Mouse (Mus musculus) neural tube, embryonic 14.5 days (tissue): ENCODE data around the gene Tnfrsf4. TPM values are rescaled to one million over a fixed set of nuclear protein-coding genes. Genes with fewer than 3 reads are reported as not detected.
A peak's percentile ranks its signal among the peaks of the same experiment; 100 is the strongest.

Experiments used
- ATAC-seq: fragments of 200-750 bp; cut with Nextera tagmentation; 2 replicates; pipeline ENCODE4 v1.8.0; 2017; ENCODE audit warnings: low read depth, mild to moderate bottlenecking, moderate TSS enrichment, moderate library complexity
- H3K27ac ChIP-seq: fragments of 300-500 bp; sonication (generic); 2 replicates; pipeline ENCODE4 v1.5.1; 2014; ENCODE audit warnings: low read depth, mild to moderate bottlenecking, control low read depth, low read length, moderate library complexity, mixed read lengths
- H3K27me3 ChIP-seq: fragments of 300-500 bp; sonication (generic); 2 replicates; pipeline ENCODE4 v1.6.1; 2014; ENCODE audit warnings: low read length; ENCODE audit not compliant: control insufficient read depth, insufficient read depth
- H3K36me3 ChIP-seq: fragments of 300-500 bp; sonication (generic); 2 replicates; pipeline ENCODE4 v1.6.1; 2014; ENCODE audit warnings: low read length, mixed read lengths; ENCODE audit not compliant: control insufficient read depth, insufficient read depth
- H3K4me1 ChIP-seq: fragments of 300-500 bp; sonication (generic); 2 replicates; pipeline ENCODE4 v1.6.1; 2014; ENCODE audit warnings: low read length; ENCODE audit not compliant: control insufficient read depth, insufficient read depth
- H3K4me2 ChIP-seq: fragments of 300-500 bp; sonication (generic); 2 replicates; pipeline ENCODE4 v1.6.1; 2014; ENCODE audit warnings: mild to moderate bottlenecking, low read depth, low read length, control low read depth
- H3K4me3 ChIP-seq: fragments of 300-500 bp; sonication (generic); 2 replicates; pipeline ENCODE4 v1.5.1; 2014; ENCODE audit warnings: low read depth, low read length, control low read depth, mixed read lengths
- H3K9ac ChIP-seq: fragments of 300-500 bp; sonication (generic); replicated peaks from 2 replicates; pipeline ENCODE4 v1.6.1; 2014; ENCODE audit warnings: low read depth, mild to moderate bottlenecking, control low read depth, low read length, mixed read lengths
- H3K9me3 ChIP-seq: fragments of 300-500 bp; sonication (generic); 2 replicates; pipeline ENCODE4 v1.6.1; 2016; ENCODE audit warnings: low read length; ENCODE audit not compliant: control insufficient read depth
- WGBS: fragments of 180-500 bp; shearing (Covaris S2); extraction: QIAGEN DNeasy Blood & Tissue Kit; methylation state at CpG from one replicate; pipeline ENCODE4 v1.1.7; 2014; 5-methylcytosine and 5-hydroxymethylcytosine counted together
- polyA plus RNA-seq: library from polyadenylated mRNA; unstranded; fragments of >200 nt; fragmentation: Nextera tagmentation; extraction: Ambion mirVana; gene quantifications from 2 replicates; pipeline ENCODE4 v1.2.1, GENCODE M21; 2014

The Tnfrsf4 gene
- 0.20 and 0.70 TPM in 2 replicates for polyA plus RNA-seq

DNA sequence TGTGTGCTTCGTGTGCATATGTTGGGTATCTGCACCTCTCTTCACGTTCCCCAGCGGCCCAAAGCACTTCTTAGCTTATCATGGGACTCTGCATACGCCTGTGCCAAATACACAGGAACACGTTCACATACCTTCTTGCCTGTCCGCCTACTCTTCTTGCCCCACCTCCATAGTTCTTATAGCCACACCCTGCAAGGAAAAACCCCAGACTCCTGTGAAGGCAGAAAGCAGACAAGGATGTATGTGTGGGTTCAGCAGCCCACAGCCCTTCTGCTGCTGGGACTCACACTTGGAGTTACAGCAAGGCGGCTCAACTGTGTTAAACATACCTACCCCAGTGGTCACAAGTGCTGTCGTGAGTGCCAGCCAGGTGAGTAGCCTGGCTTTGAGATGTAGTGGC, at the start of gene Tnfrsf4:
Tnfrsf4 (plus strand) TSS at position 207 of the 400 bp plus-strand sequence.
- 94% methylated on average over 8 of the region's 8 CpGs for WGBS
- Histone ChIP-seq H3K4me1 (no peaks in the 10 kb centered on the region), H3K27ac (no peak within 1 kb of the TSS), H3K4me2 (no peak within 1 kb of the TSS), H3K9ac (no peak within 1 kb of the TSS), H3K4me3 (no peak within 1 kb of the TSS), H3K36me3 (peaks cover 23% of the 10 kb centered on the region), H3K9me3 (no peaks in the 10 kb centered on the region), H3K27me3 (no peaks in the 10 kb centered on the region)
- ATAC-seq = no peak

DNA sequence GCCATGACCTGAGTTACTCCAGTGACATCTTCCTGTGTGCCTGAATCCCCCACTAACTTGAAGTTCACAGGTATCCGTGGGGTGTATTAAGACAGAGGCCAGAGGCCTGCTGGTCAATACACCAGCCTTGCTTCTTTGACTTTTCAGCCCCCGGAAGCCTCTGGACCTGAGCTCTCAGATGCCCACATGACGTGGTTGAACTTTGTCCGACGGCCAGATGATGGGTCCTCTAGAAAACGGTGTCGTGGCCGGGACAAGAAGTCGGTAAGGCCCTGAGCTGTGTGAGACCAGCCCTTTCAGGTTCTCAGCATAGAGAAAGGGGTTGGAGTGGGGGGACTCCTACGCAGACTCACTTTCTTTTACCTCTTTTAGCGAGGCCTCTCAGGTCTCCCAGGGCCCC, 49.2 kb upstream of the Tnfrsf4 start:
- 91% methylated on average over 11 of the region's 11 CpGs for WGBS
- no peak overlapping the region for H3K4me3 ChIP-seq
- no peak for ATAC-seq
- no peak overlapping the region for H3K4me2 ChIP-seq
- no peaks in the 10 kb centered on the region for H3K36me3 ChIP-seq
- H3K9ac ChIP-seq = no peak overlapping the region
- H3K9me3 ChIP-seq = no peaks in the 10 kb centered on the region
- H3K27me3 ChIP-seq = no peaks in the 10 kb centered on the region
- peaks cover 6% of the 10 kb centered on the region for H3K4me1 ChIP-seq
- no peak overlapping the region for H3K27ac ChIP-seq

DNA sequence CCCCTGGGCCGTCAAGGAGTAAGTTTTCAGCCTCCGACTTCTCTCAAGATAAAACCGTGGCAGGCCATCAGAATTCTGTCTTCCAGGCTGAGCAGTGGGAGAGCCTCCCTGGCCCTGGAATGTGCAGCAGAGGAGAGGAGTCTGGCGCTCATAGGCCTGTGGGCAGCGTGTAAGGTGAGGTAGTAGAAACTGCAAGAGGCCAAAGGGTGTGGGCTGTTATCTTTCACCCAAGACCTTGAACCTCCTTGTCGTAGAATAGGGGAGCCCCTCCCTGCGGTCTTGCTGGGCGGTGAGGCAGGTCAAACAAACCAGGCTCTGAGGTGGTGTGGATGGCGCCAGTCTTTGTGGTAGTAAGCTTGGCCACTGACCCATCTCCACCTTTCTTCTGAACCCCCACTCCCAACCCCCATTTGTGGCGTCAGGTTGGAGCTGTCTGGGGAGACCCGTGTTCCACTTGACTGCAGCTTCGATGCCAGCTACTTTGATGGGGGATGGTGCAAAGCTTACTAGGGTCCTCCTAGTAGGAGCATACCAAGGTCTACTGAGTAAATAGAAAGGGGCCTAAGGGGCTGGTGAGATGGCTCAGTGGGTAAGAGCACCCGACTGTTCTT, 44.5 kb upstream of the Tnfrsf4 start:
- 89% methylated on average over 13 of the region's 13 CpGs for WGBS
- ATAC-seq = no peak
- H3K36me3 ChIP-seq = no peaks in the 10 kb centered on the region
- no peak overlapping the region for H3K9ac ChIP-seq
- no peak overlapping the region for H3K4me2 ChIP-seq
- H3K27ac ChIP-seq = no peak overlapping the region
- no peak overlapping the region for H3K4me3 ChIP-seq
- H3K4me1 ChIP-seq = no peaks in the 10 kb centered on the region
- H3K9me3 ChIP-seq = no peaks in the 10 kb centered on the region
- H3K27me3 ChIP-seq = no peaks in the 10 kb centered on the region

DNA sequence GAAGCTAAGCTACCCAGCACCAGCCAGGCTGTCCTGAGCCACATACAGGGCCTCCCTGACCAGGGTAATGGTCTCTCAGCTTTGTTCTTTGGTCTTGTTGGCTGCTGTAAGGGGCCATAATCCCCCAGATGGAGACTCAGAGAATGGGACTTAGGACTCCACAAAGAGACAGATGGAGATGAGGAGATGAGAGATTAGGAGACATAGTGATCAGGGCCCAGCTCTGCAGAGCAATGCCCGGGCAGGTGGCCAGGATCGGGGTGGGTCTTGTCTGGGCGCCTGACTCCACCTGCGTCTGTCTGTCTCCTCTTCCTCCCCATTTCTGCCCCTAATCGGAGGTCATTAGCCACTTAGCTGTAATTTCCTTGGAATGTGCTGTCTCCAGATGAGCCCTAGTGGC, 43.4 kb upstream of the Tnfrsf4 start:
- Histone ChIP-seq H3K4me1 (no peaks in the 10 kb centered on the region), H3K9ac (no peak overlapping the region)
- WGBS = 70% methylated on average over 5 of the region's 5 CpGs

DNA sequence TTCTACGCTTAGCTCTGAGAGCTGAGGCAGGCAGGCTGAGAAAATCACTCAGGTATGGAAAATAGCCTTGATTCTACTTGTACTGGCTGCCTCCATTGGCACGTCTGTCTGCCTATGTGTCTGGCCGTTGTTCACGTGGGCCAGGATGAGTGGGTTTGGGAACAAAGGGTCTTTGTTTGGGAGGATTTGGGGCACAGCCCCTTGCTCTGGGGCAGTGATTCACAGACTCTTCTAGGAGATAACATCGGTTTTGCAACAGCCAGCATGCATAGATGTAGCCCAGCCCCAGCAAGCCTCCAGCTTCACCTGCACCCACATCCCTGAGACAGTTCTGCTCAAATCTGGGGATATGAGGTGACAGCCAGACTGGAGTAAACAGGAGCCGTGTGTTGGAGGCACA, 41.0 kb upstream of the Tnfrsf4 start:
- H3K4me1 ChIP-seq = no peaks in the 10 kb centered on the region
- H3K36me3 ChIP-seq = no peaks in the 10 kb centered on the region
- H3K27me3 ChIP-seq = no peaks in the 10 kb centered on the region
- no peak for ATAC-seq
- no peak overlapping the region for H3K4me2 ChIP-seq
- H3K27ac ChIP-seq = no peak overlapping the region
- no peak overlapping the region for H3K4me3 ChIP-seq
- H3K9me3 ChIP-seq = no peaks in the 10 kb centered on the region
- no peak overlapping the region for H3K9ac ChIP-seq
- whole genome bisulfite sequencing = 72% methylated on average over 6 of the region's 6 CpGs

More for the DNA sequence above, 43.4 kb upstream of the Tnfrsf4 start:
- ATAC-seq = no peak
- Histone ChIP-seq H3K27ac (no peak overlapping the region), H3K4me3 (no peak overlapping the region), H3K36me3 (no peaks in the 10 kb centered on the region), H3K4me2 (no peak overlapping the region), H3K9me3 (no peaks in the 10 kb centered on the region), H3K27me3 (no peaks in the 10 kb centered on the region)

DNA sequence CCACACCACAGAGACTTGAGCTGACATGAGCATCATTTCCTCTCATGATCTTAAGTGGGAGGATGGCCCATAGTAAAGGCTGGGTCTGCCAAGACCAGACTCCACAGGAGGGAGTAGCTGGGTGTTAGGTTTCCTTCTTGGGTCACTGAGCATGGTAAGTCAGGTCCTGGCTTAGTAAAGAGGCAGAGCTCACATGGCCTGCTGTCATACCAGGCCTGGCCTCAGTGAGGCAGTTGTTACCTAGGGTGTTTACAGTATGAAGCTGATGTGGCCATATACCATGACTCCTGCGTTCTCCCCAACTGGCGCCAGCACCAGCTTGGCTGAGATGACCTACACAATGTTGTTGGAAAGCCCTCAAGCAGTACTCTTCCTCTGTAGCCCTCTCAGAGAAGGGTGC, 40.4 kb upstream of the Tnfrsf4 start:
- no peaks in the 10 kb centered on the region for H3K36me3 ChIP-seq
- WGBS = 74% methylated on average over 2 of the region's 2 CpGs
- H3K9me3 ChIP-seq = no peaks in the 10 kb centered on the region
- H3K9ac ChIP-seq = no peak overlapping the region
- H3K27ac ChIP-seq = no peak overlapping the region
- H3K4me2 ChIP-seq = no peak overlapping the region
- H3K27me3 ChIP-seq = no peaks in the 10 kb centered on the region
- ATAC-seq = no peak
- no peak overlapping the region for H3K4me3 ChIP-seq
- H3K4me1 ChIP-seq = no peaks in the 10 kb centered on the region

DNA sequence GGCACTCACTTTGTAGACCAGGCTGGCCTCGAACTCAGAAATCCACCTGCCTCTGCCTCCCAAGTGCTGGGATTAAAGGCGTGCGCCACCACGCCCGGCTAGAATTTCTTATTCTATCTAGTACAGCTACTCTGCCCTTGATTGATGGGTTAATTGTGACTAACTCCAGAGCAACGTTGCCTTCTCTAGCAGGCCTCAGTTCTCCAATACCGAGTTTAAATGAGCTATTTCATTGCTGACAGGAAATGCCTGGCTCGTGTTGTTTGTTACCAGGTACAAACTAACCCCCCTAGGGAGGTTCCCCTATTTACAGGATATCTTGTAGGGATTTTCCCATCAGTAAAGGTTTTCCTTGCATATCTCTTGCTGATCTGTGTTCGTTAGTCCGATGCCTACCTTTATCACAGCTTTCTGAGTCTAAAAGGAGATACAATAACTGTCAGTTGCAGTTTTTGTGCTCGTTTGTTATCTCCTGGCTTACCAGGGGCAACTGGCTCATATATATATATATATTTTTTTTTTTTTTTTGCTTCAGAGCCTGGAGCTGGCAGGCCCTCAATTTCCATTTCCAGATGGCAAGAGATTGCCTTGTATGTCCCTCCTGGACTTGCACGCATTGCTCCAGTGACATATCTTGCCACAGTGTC, 32.1 kb upstream of the Tnfrsf4 start:
- no peak for ATAC-seq
- Histone ChIP-seq H3K27ac (no peak overlapping the region), H3K4me3 (no peak overlapping the region), H3K9ac (no peak overlapping the region), H3K9me3 (no peaks in the 10 kb centered on the region), H3K4me2 (no peak overlapping the region), H3K27me3 (no peaks in the 10 kb centered on the region), H3K4me1 (no peaks in the 10 kb centered on the region), H3K36me3 (no peaks in the 10 kb centered on the region)
- 83% methylated on average over 12 of the region's 12 CpGs for WGBS

DNA sequence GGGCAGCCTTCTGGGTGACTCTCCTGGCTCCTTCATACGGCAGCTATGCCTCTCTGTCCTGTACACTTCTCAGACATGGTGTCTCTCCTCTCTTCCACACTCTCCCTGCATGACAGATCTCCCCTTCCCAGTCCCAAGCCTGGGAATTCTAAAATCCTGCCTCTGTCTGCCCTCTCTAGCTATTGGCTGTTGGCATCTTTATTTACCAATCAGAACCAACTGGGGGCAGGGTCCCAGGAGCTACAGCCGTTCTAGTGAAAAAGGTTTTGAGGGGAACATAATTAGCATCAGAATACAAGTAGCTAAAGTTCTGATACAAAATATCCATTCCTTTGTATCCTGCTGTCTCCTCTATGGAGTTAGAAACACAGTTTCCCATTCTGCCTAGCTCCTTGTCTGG, 29.9 kb upstream of the Tnfrsf4 start:
- 16% methylated on average over 2 of the region's 2 CpGs for WGBS

DNA sequence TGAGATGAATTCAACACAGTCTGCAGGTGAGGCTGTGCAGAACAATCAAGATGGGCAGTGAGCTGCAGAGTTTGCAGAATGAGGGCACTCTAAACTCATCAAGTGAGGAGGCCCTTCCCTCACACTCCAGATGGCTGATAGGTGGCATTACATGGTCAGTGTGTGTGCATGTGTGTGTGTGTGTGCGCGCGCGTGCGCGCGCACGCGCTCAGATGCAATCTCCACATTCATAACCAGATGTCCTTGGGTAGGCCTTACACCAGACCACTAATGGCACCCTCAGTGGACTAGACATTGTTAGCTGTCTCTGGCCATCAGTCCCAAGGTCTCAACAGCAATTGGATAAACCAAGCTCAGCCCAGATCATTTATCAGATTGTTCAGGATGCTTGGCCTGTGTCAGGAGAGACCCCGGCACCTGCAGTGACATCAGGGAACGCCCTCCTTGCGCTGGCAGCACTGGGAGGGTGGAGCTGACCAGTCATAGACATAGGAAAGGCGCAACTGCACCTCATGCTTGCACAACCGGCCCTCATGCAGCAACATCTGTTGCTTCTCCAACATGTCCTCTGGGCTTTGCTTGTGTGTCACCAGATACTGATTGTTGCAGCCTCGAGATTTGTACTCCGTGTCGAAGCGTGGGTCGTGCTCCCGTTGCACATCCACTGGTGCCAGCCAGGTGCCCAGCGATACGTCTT, 22.3 kb upstream of the Tnfrsf4 start:
- H3K4me1 ChIP-seq = peaks cover 23% of the 10 kb centered on the region
- no peaks in the 10 kb centered on the region for H3K36me3 ChIP-seq
- no peaks in the 10 kb centered on the region for H3K9me3 ChIP-seq
- H3K4me3 ChIP-seq = peak overlapping the region; percentile 82
- WGBS = 85% methylated on average over 22 of the region's 22 CpGs
- H3K27me3 ChIP-seq = no peaks in the 10 kb centered on the region
- peak overlapping the region; percentile 92 for H3K27ac ChIP-seq
- peak overlapping the region; percentile 72 for H3K9ac ChIP-seq
- peak overlapping the region; percentile 97 for H3K4me2 ChIP-seq
- peak; percentile 0 for ATAC-seq

More for the DNA sequence above, 29.9 kb upstream of the Tnfrsf4 start:
- Histone ChIP-seq H3K36me3 (no peaks in the 10 kb centered on the region), H3K9ac (no peak overlapping the region), H3K27me3 (no peaks in the 10 kb centered on the region), H3K27ac (no peak overlapping the region), H3K4me2 (no peak overlapping the region), H3K4me1 (no peaks in the 10 kb centered on the region), H3K4me3 (no peak overlapping the region), H3K9me3 (no peaks in the 10 kb centered on the region)
- no peak for ATAC-seq
